Mouse (Mus musculus) C2C12 (cell line): ENCODE measurements around the gene Gm21732. TPM values are rescaled to one million over a fixed set of nuclear protein-coding genes. Genes with fewer than 3 reads are reported as not detected.
"Not testable (repeated sequence)": the region's sequence is repeated elsewhere in the genome, so short reads cannot be mapped to it uniquely, and the experiment has no call there.

ENCODE experiments used
- H3K27me3 ChIP-seq: one replicate; pipeline ENCODE4 v1.6.1; 2011; ENCODE audit not compliant: control insufficient read depth, insufficient read depth, insufficient read length
- H3K36me3 ChIP-seq: one replicate; pipeline ENCODE4 v1.6.1; 2011; ENCODE audit not compliant: control insufficient read depth, insufficient read depth
- H3K4me3 ChIP-seq: one replicate; pipeline ENCODE4 v1.5.1; 2011; ENCODE audit warnings: mild to moderate bottlenecking, control low read depth; ENCODE audit not compliant: poor library complexity, insufficient read depth, severe bottlenecking
- H3K79me2 ChIP-seq: one replicate; pipeline ENCODE4 v1.6.1; 2011; ENCODE audit not compliant: control insufficient read depth, insufficient read depth
- H3K79me3 ChIP-seq: one replicate; pipeline ENCODE4 v1.6.1; 2011; ENCODE audit warnings: low read depth, control low read depth
- H3ac ChIP-seq: one replicate; pipeline ENCODE3; 2011; ENCODE audit warnings: low read depth; ENCODE audit not compliant: control insufficient read depth, insufficient read length
- long read RNA-seq, 2 experiments: library from polyadenylated mRNA; unstranded; transcript quantifications; one replicate each; pipeline ENCODE4 v2.0.0; 2019 to 2020
- polyA plus RNA-seq: library from polyadenylated mRNA; unstranded; fragments of >200 nt; fragmentation: generic; extraction: Trizol; gene quantifications from one replicate; pipeline ENCODE4 v1.2.1, GENCODE M21; 2012; ENCODE audit warnings: missing spikeins

Gm21732 gene
- not detected for polyA plus RNA-seq
- long read RNA-seq, experiment 1: 0 reads
- long read RNA-seq, experiment 2: 0 reads

GRCm38 (mm10) chrY:38575591-38575990, at the start of gene Gm21732:
Gene Gm21732 (minus strand): TSS chrY:38575691.
- H3K36me3 ChIP-seq, H3K27me3 ChIP-seq, H3ac ChIP-seq, H3K79me2 ChIP-seq, H3K4me3 ChIP-seq, H3K79me3 ChIP-seq: not testable (repeated sequence)

Other genes with a start within 250 kb of the Gm21732 start
- gene Gm20897, start 73.5 kb downstream of the Gm21732 start, polyA plus RNA-seq: not detected